Mouse (Mus musculus) heart, embryonic 15.5 days (tissue): ENCODE measurements around the gene Pdcd1lg2. TPM values are rescaled to one million over a fixed set of nuclear protein-coding genes. Genes with fewer than 3 reads are reported as not detected.

Source experiments
- ATAC-seq: fragments of 200-750 bp; cut with Nextera tagmentation; replicated peaks from 2 replicates; pipeline ENCODE4 v1.8.0; 2017; ENCODE audit warnings: low read depth, moderate TSS enrichment; ENCODE audit not compliant: insufficient number of reproducible peaks, insufficient read depth, low FRiP score
- H3K27ac ChIP-seq: fragments of 300-500 bp; sonication (generic); 2 replicates; pipeline ENCODE4 v1.5.1; 2015; ENCODE audit warnings: mild to moderate bottlenecking, inconsistent platforms
- H3K27me3 ChIP-seq: fragments of 300-500 bp; sonication (generic); 2 replicates; pipeline ENCODE4 v1.6.1; 2015; ENCODE audit warnings: inconsistent platforms
- H3K36me3 ChIP-seq: fragments of 300-500 bp; sonication (generic); 2 replicates; pipeline ENCODE4 v1.6.1; 2015; ENCODE audit warnings: mild to moderate bottlenecking, inconsistent platforms
- H3K4me1 ChIP-seq: fragments of 300-500 bp; sonication (generic); replicated peaks from 2 replicates; pipeline ENCODE4 v1.6.1; 2015; ENCODE audit warnings: inconsistent platforms
- H3K4me2 ChIP-seq: fragments of 300-500 bp; sonication (generic); 2 replicates; pipeline ENCODE4 v1.6.1; 2015; ENCODE audit warnings: inconsistent platforms, mild to moderate bottlenecking, moderate library complexity
- H3K4me3 ChIP-seq: fragments of 300-500 bp; sonication (generic); 2 replicates; pipeline ENCODE4 v1.5.1; 2015; ENCODE audit warnings: mild to moderate bottlenecking, inconsistent platforms
- H3K9ac ChIP-seq: fragments of 300-500 bp; sonication (generic); 2 replicates; pipeline ENCODE4 v1.6.1; 2015; ENCODE audit warnings: mild to moderate bottlenecking, inconsistent platforms
- H3K9me3 ChIP-seq: fragments of 300-500 bp; sonication (generic); replicated peaks from 2 replicates; pipeline ENCODE4 v1.6.1; 2016; ENCODE audit warnings: inconsistent platforms
- WGBS: fragments of 180-500 bp; shearing (Covaris S2); methylation state at CpG from one replicate; pipeline ENCODE4 v1.1.7; 2015; ENCODE audit warnings: mixed read lengths; 5-methylcytosine and 5-hydroxymethylcytosine counted together
- polyA plus RNA-seq: library from polyadenylated mRNA; unstranded; fragments of >200 nt; fragmentation: Nextera tagmentation; extraction: Ambion mirVana; gene quantifications from 2 replicates; pipeline ENCODE4 v1.2.1, GENCODE M21; 2015

Gene Pdcd1lg2
- polyA plus RNA-seq, result 0.22 TPM in 1 of 2 replicates, not detected in the other

DNA sequence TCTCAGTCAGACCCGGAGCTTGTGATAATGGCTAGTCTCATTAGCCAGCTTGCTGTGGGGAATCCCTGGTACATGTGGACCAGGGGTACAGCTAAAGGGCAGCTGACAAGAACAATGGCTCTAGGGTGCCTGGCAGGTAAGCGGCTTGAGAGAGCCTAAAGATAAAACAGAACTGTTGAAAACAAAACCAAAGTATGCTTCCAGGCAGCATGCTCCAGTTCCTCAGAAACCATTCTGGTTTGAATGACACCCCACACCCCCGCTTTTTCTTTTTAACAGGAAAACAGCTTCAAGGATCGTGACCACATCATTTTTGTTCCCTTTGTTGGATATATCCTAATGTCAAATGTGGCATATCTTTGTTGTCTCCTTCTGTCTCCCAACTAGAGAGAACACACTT lies at the start of gene Pdcd1lg2:
Pdcd1lg2 (plus strand) TSS at position 301 of the 400 bp plus-strand sequence.
- Histone ChIP-seq H3K4me1 (no peaks in the 10 kb centered on the region), H3K9ac (no peak within 1 kb of the TSS), H3K9me3 (no peaks in the 10 kb centered on the region), H3K4me3 (no peak within 1 kb of the TSS), H3K27ac (no peak within 1 kb of the TSS), H3K27me3 (no peaks in the 10 kb centered on the region), H3K36me3 (no peaks in the 10 kb centered on the region), H3K4me2 (no peak within 1 kb of the TSS)
- 71% methylated on average over 4 of the region's 4 CpGs for WGBS
- ATAC-seq, result no peak

DNA sequence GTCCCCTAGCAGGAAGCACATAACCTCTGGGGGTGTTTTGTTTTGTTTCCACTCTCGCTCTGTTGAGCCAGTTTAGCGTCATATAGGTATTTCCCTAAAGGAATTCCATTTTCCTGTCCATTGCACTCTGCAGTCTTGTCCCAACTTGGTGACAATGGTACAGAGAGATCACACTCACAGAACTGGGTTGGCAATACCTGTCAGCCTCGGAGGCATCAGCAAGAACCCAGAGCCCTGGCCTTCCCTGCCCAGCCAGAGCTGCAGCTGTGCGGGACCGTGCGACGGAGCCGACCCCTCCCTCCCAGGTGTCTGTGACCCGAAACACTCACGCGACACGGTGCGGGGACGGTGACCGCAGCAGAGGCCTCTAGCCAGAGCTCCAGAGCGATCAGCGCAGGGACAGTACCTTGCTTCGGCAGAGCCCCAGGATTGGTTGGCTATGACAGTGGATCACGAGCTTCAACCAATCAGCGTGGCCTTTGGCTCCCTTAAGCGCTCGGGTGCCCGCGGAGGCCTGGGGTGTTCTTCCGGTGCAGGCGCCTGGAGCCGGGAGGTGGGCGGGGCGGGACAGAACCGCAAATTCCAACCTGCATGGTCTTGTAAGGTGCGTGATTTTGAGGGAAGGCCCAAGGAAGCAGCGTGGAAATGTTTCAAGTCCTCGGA lies 49.1 kb upstream of the Pdcd1lg2 start:
- 2% methylated on average over 33 of the region's 33 CpGs for WGBS
- H3K4me2 ChIP-seq, result peak overlapping the region; percentile 89
- peak; percentile 99 for ATAC-seq

DNA sequence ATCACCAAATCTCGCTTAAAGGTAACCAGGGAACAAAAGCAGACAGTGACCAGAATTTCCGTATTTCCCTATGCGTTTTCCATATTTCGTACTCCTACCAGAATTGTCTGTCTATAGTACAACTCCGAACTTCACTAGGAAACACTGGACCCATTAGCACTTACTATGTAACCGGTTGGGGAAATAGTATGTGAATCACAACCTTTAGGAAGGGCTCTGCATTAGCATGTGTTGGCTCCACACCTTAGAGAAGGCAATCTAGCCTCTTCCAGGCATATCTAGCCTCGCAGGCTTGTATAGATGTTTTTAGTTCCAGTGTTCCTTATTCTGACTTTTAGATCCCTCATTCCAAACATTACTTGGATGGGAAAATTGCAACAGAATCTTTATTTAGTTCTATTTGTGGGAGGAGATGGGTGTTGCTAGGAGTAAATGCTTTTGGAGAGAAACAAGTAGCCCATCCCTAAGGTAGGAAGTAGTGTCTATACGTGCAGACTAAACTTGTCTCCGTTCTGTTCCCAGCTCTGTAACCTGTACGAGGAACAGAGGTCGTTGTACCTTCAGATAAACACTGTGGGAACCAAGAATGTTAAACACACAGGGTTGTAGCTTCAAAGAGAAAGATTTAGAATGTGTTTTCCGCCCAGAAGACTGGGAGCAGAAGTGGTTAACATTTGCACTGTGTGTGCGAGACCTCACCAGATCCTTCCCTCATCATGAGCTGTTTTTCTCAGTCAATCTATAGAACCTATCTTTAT lies 48.4 kb upstream of the Pdcd1lg2 start:
- 38% methylated on average over 13 of the region's 13 CpGs for WGBS
- H3K4me1 ChIP-seq, result peaks cover 22% of the 10 kb centered on the region
- ATAC-seq, result no peak
- H3K4me3 ChIP-seq, result peak overlapping the region; percentile 87
- peak overlapping the region; percentile 89 for H3K4me2 ChIP-seq
- H3K27ac ChIP-seq, result no peak overlapping the region
- no peaks in the 10 kb centered on the region for H3K27me3 ChIP-seq
- peak overlapping the region; percentile 84; the same call in 1 of the 2 replicates for H3K9ac ChIP-seq
- H3K36me3 ChIP-seq, result no peaks in the 10 kb centered on the region; the same call in 1 of the 2 replicates
- no peaks in the 10 kb centered on the region for H3K9me3 ChIP-seq

More for the DNA sequence above, 49.1 kb upstream of the Pdcd1lg2 start:
- H3K27me3 ChIP-seq, result no peaks in the 10 kb centered on the region
- peak overlapping the region; percentile 84 for H3K9ac ChIP-seq
- no peaks in the 10 kb centered on the region for H3K9me3 ChIP-seq
- peak overlapping the region; percentile 87 for H3K4me3 ChIP-seq
- H3K4me1 ChIP-seq, result peaks cover 20% of the 10 kb centered on the region
- H3K27ac ChIP-seq, result peak overlapping the region; percentile 52; the same call in 1 of the 2 replicates
- no peaks in the 10 kb centered on the region; the same call in 1 of the 2 replicates for H3K36me3 ChIP-seq

DNA sequence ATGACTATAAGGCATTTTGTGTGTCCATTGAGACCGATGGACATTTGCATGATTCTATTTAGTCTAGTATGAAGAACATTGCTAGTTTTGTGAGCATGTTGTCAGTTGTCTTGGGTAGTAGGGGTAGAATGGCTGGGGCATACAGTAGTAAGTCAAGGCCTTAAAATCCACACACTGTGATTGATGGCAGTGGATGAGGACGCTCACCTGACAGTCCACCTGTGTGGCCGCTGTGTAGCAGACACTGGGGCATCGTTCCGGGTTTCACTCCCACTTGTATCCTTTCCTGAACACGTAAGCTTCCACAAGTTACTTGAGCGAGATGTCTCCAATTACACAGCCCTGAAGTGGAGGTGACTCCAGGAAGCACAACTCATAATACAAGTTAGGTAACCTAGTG lies 47.2 kb upstream of the Pdcd1lg2 start:
- no peak for ATAC-seq
- 84% methylated on average over 7 of the region's 7 CpGs for WGBS

DNA sequence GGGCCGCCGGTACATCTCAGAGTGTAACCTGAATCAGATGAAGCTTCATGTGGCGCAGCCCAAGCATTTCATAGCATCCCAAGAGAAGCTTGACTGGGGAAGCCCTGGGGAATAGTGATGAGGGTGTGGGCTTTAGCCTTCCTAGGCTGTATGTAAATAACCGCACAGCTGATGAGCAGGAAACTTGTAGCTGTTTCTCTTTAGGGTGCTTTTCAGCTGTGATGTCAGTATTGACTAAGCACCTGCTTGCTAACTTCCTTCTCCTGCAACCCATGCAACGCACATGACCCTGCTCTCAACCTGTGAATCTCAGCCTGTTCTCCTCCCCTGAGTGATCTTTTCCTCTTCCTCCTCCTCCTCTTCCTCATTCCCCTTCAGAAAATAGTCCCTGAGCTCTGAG lies 46.6 kb upstream of the Pdcd1lg2 start:
- Histone ChIP-seq H3K36me3 (no peaks in the 10 kb centered on the region), H3K9ac (no peak overlapping the region), H3K27ac (no peak overlapping the region), H3K4me2 (no peak overlapping the region), H3K4me1 (peaks cover 26% of the 10 kb centered on the region), H3K9me3 (no peaks in the 10 kb centered on the region), H3K27me3 (no peaks in the 10 kb centered on the region), H3K4me3 (no peak overlapping the region)
- no peak for ATAC-seq
- 71% methylated on average over 5 of the region's 5 CpGs for WGBS

More for the DNA sequence above, 47.2 kb upstream of the Pdcd1lg2 start:
- no peak overlapping the region for H3K4me3 ChIP-seq
- no peak overlapping the region for H3K9ac ChIP-seq
- peaks cover 26% of the 10 kb centered on the region for H3K4me1 ChIP-seq
- no peak overlapping the region for H3K27ac ChIP-seq
- H3K4me2 ChIP-seq, result no peak overlapping the region
- no peaks in the 10 kb centered on the region for H3K36me3 ChIP-seq
- no peaks in the 10 kb centered on the region for H3K27me3 ChIP-seq
- H3K9me3 ChIP-seq, result no peaks in the 10 kb centered on the region

DNA sequence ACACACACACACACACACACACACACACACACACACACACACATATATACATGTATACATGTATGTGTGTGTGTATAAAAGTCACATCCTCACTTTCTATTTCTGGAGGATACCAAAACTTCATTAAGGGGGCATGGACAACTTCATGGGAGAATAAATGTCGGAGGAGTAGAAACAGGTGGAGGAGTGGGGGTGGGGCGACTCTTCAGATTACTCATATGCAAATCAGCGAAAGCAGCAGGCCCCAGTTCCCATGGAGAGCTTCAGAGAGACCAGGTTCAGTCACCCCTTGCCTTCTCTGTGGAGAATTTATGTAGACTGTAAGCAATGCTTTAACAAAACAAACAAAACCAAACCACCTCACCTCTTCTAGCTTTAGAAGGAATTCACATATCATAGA lies 45.6 kb upstream of the Pdcd1lg2 start:
- Histone ChIP-seq H3K27ac (no peak overlapping the region), H3K36me3 (no peaks in the 10 kb centered on the region), H3K4me1 (peaks cover 24% of the 10 kb centered on the region), H3K9me3 (no peaks in the 10 kb centered on the region), H3K4me2 (no peak overlapping the region), H3K9ac (no peak overlapping the region), H3K4me3 (no peak overlapping the region), H3K27me3 (no peaks in the 10 kb centered on the region)
- WGBS, result 38% methylated on average over 3 of the region's 3 CpGs
- ATAC-seq, result no peak

DNA sequence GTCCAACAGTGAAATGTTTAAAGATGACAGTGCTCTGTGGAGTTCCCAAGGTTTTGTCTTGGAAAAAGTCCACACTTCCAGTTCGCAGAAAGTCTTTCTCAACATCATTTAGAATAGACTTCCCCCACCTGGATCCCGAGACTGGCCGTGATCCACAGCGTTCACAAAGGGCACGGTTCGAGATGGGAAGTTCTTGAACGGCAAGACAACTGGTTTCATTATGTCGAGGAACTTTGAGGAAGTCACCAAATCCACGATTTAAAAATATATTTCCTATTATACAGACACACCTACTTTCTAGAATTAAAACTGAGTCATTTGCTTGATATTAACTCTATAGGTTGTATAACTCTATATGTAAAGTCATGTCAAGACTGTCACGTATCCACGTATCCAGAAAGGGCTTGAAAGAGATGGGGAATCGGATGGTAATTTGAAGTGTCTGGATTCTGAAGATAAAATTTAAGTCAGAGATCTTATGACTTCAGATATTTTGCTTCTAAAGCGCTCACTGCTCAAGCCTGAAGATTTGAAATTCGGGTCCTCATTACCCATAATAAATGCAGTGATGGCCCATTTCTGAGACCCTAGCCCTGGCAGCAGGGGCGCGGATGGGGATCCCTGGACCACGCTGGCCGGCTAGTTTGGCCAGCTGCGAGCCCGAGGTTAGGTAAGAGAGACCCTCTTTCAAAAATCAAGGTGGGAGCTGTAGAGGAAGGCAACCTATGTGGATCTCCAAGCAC lies 44.3 kb upstream of the Pdcd1lg2 start:
- Histone ChIP-seq H3K9ac (peak overlapping the region; percentile 57), H3K4me2 (peak overlapping the region; percentile 88), H3K4me3 (peak overlapping the region; percentile 63), H3K9me3 (no peaks in the 10 kb centered on the region), H3K4me1 (peaks cover 13% of the 10 kb centered on the region), H3K27ac (peak overlapping the region; percentile 52; the same call in 1 of the 2 replicates), H3K27me3 (no peaks in the 10 kb centered on the region), H3K36me3 (no peaks in the 10 kb centered on the region)
- 48% methylated on average over 20 of the region's 20 CpGs for WGBS
- no peak for ATAC-seq

DNA sequence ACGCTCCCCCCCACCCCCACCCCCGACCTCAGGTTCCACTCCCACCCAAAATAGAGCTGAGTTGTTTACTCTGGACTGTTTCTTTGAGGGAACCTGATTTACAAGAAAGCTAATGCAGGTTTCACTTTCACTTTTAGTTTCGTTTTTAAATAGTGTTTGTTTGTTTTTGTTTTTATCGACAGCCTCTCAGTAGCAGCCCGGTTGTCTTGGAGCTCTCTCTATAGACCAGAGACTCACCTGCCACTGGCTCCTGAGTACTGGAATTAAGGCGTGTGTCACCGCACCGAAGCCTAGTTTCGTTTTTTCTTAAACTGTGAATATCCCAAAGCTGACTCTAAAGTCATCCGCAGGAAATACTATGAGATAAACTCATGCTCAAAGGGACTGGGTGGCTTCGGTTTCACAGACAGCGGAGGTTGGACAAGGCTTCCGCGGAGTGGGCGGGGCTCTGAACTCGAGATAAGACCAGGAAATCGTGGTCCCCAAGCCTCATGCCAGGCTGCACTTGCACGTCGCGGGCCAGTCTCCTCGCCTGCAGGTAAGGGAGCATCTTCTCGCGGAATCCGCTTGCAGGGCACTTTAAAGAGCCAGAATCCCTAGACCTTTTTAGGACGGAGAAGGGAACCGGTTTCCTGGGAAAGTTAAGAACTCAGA lies 43.6 kb upstream of the Pdcd1lg2 start, which contains the start of the genes Plgrkt and Cd274:
Plgrkt (minus strand) TSS at position 422 of the 654 bp plus-strand sequence.
Cd274 (plus strand) TSS at position 487 of the 654 bp plus-strand sequence.
- H3K36me3 ChIP-seq, result no peaks in the 10 kb centered on the region
- peak within 1 kb of the TSS; percentile 52; the same call in 1 of the 2 replicates for H3K27ac ChIP-seq
- peak within 1 kb of the TSS; percentile 57 for H3K9ac ChIP-seq
- H3K4me1 ChIP-seq, result peaks cover 11% of the 10 kb centered on the region
- no peaks in the 10 kb centered on the region for H3K27me3 ChIP-seq
- WGBS, result 2% methylated on average over 26 of the region's 26 CpGs
- no peaks in the 10 kb centered on the region for H3K9me3 ChIP-seq
- peak within 1 kb of the TSS; percentile 88 for H3K4me2 ChIP-seq
- peak within 1 kb of the TSS; percentile 63 for H3K4me3 ChIP-seq
- peak; percentile 71; the same call in 1 of the 2 replicates for ATAC-seq

DNA sequence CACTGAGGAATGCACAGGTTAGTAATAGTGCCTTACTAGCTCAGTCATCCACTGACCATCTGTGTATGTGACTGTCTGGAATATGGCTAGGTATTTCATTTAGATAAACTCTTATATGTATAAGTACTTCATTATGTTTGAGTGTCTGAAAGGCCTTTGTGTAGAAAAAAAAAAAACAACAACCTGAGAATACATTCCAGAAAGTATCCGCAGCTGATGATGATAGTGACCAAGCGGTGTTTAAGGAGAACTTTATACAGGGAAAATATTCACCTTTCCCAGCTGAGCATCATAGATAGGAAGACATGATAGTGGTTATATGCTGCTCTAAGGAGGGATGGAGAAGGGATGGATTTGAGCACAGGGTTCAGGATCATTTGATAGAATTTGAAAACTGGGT lies 42.7 kb upstream of the Pdcd1lg2 start:
- Histone ChIP-seq H3K9me3 (no peaks in the 10 kb centered on the region), H3K4me2 (no peak overlapping the region), H3K36me3 (no peaks in the 10 kb centered on the region), H3K9ac (no peak overlapping the region), H3K4me3 (no peak overlapping the region; the same call in 1 of the 2 replicates), H3K27me3 (no peaks in the 10 kb centered on the region), H3K27ac (no peak overlapping the region), H3K4me1 (peaks cover 6% of the 10 kb centered on the region)
- WGBS, result 81% methylated on average over 2 of the region's 2 CpGs
- ATAC-seq, result no peak

DNA sequence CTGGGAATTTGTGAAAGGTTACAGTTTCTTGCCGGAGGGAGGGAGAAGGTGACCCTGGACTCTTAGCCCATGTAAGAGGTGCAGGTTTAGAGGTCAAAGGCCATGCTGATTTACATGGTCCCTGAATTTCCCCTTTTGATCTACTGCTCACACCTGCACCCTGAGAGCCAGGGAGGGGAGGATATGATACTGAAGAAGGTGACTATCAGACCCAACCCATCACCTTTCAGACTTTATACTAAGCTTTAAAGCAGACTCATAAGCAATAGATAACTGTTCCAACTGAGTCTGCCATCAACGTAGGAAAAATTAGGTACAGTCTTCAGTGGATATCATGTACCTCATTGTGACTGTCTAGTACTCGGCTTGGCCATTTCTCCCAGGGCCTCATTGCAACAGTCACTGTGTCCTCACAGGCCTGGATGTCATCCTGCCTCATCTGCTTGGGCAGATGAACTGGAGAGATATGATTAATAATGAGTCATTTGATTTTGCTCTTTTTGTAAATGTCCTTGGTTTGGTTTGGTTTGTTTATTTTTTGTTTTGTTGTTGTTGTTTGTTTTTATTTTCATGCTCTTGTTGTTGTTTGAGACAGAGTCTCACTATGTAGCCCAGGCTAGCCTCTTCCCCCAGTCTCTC lies 41.9 kb upstream of the Pdcd1lg2 start:
- WGBS, result 71% methylated on average over 3 of the region's 3 CpGs
- Histone ChIP-seq H3K9ac (no peak overlapping the region), H3K27me3 (no peaks in the 10 kb centered on the region), H3K4me3 (no peak overlapping the region), H3K4me1 (peaks cover 6% of the 10 kb centered on the region), H3K36me3 (no peaks in the 10 kb centered on the region), H3K9me3 (no peaks in the 10 kb centered on the region), H3K4me2 (no peak overlapping the region), H3K27ac (no peak overlapping the region)
- no peak for ATAC-seq
